Mouse (Mus musculus): Measurements from ENCODE around the gene Farp2. TPM values are rescaled to one million over a fixed set of nuclear protein-coding genes. Genes with fewer than 3 reads are reported as not detected.

Farp2 gene
- polyA plus RNA-seq, 1 experiment from 2014 or later = 5.2 TPM

DNA sequence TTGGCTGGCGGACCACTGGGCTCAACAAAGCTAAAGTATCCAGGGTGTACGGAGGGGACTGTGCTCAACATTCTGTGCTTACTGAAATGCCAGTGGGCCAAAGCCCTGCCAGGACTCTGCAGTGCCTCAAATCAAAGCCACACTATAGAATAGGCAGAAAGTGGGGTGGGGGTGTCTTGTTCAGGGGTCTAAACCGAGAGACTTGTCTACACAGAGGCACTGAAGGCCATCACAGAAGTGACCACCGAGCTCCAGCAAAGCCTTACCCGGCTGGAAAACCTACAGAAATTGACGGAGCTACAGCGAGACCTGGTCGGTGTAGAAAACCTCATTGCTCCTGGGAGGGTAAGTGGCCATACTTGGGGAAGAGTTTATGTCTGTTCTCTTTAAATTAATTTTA is 97.9 kb downstream of the Farp2 start:
- H3K4me3 ChIP-seq (replicated peaks; ENCODE audit: low read length) = no peak overlapping the region
- H3K9ac ChIP-seq = no peak overlapping the region
- no peaks in the 10 kb centered on the region for H3K9me3 ChIP-seq (ENCODE audit: control insufficient read depth, low read length)
- ATAC-seq (ENCODE audit: low FRiP score) (no peak), DNase-seq (ENCODE audit: low spot score) (no peak)
- H3K36me3 ChIP-seq (replicated peaks; ENCODE audit: control insufficient read depth, insufficient read depth) = no peaks in the 10 kb centered on the region
- no peak overlapping the region for H3K4me2 ChIP-seq (replicated peaks)
- no peaks in the 10 kb centered on the region for H3K27me3 ChIP-seq (ENCODE audit: control insufficient read depth, insufficient read depth, low read length)
- no peak overlapping the region for H3K27ac ChIP-seq
- 88% methylated on average over 8 of the region's 8 CpGs for WGBS
- H3K4me1 ChIP-seq (replicated peaks; ENCODE audit: control insufficient read depth, insufficient read depth, low read length) = no peaks in the 10 kb centered on the region

DNA sequence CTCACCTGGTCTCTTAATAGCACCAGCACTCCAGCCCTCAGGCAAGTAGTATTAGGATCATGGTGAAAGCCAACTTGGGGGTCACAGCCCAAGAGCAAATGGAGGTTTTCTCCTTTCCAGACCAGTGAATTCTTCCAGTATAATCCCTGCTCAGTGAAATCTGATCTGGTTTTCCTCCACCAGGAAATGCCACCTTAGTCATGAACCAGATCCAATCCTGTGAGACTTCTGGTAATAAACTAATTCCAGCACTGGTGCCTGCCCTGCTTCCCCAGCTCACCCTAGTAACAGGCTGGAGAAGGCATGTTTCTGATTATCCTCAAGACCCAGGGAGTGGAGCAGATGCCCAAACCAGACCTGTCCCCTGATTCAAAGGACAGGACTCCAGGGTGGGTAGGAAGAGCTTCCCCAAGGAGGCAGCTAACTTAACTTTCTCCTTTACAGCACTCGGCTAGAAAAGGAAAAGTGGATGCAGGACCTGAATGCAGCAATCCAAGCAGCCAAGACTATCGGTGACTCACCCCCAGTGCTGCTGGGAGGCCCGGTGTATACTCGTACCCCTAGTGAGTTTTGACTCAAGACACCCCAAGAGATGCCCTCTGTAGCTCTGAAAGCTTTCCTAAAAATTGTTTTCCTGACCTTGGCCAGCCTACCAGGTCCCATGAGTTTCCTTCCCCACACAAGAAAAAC is 106.3 kb downstream of the Farp2 start:
- no peaks in the 10 kb centered on the region for H3K4me1 ChIP-seq (replicated peaks; ENCODE audit: control insufficient read depth, insufficient read depth, low read length)
- H3K36me3 ChIP-seq (replicated peaks; ENCODE audit: control insufficient read depth, insufficient read depth) = peaks cover 31% of the 10 kb centered on the region
- no peak overlapping the region for H3K9ac ChIP-seq
- H3K27me3 ChIP-seq (ENCODE audit: control insufficient read depth, insufficient read depth, low read length) = no peaks in the 10 kb centered on the region
- WGBS = 85% methylated on average over 4 of the region's 4 CpGs
- no peak for DNase-seq (ENCODE audit: low spot score)
- ATAC-seq (ENCODE audit: low FRiP score) = no peak; the same call in 1 of the 2 replicates
- no peak overlapping the region for H3K4me3 ChIP-seq (replicated peaks; ENCODE audit: low read length)
- H3K4me2 ChIP-seq (replicated peaks) = no peak overlapping the region
- no peak overlapping the region for H3K27ac ChIP-seq
- no peaks in the 10 kb centered on the region for H3K9me3 ChIP-seq (ENCODE audit: control insufficient read depth, low read length)

DNA sequence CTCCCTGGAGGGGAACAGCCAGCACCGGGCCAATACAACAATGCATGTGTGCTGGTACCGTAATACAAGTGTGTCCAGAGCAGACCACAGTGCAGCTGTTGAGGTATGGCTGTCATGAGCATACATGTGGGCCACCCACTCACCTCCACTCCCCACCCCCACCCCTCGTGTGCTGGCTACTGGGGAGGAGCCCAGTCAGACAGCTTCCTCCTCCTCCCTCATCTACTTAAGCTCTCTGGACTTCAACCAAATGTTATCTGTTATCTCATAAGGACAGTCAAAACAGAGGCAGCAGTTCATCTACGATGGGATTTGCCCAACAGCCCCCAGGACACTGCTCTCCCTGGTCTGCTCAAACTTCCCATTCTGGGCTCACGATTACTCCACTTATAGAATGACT is 107.1 kb downstream of the Farp2 start:
- H3K36me3 ChIP-seq (replicated peaks; ENCODE audit: control insufficient read depth, insufficient read depth) = peaks cover 38% of the 10 kb centered on the region
- DNase-seq (ENCODE audit: low spot score) (no peak), ATAC-seq (ENCODE audit: low FRiP score) (no peak)
- no peaks in the 10 kb centered on the region for H3K4me1 ChIP-seq (replicated peaks; ENCODE audit: control insufficient read depth, insufficient read depth, low read length)
- H3K4me2 ChIP-seq (replicated peaks) = no peak overlapping the region
- no peak overlapping the region for H3K9ac ChIP-seq
- no peak overlapping the region for H3K4me3 ChIP-seq (replicated peaks; ENCODE audit: low read length)
- 88% methylated on average over 5 of the region's 5 CpGs for WGBS
- no peaks in the 10 kb centered on the region for H3K27me3 ChIP-seq (ENCODE audit: control insufficient read depth, insufficient read depth, low read length)
- no peaks in the 10 kb centered on the region for H3K9me3 ChIP-seq (ENCODE audit: control insufficient read depth, low read length)
- no peak overlapping the region for H3K27ac ChIP-seq

DNA sequence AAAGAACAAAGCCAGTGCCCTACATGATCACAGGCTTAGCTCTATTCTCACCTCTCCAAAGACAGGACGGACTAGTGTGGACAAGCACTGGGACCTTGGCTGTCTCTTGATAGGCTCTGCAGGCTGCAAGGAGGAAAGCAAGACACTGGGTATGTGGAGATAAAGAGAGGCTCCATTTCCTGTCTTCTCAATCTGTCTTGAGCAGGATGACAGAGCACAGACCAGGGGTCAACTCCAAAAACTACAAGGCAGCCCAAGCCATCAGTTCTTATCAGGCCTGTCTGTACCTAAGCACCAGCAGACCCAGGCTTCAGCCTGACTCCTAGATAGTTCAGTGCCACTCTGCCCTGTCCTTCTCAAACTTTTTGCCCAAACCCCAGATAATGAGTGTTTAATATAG is 112.6 kb downstream of the Farp2 start:
- Histone ChIP-seq H3K4me2 (replicated peaks) (no peak overlapping the region), H3K4me1 (replicated peaks; ENCODE audit: control insufficient read depth, insufficient read depth, low read length) (no peaks in the 10 kb centered on the region), H3K9ac (no peak overlapping the region), H3K9me3 (ENCODE audit: control insufficient read depth, low read length) (no peaks in the 10 kb centered on the region), H3K36me3 (replicated peaks; ENCODE audit: control insufficient read depth, insufficient read depth) (peaks cover 89% of the 10 kb centered on the region), H3K27ac (no peak overlapping the region), H3K4me3 (replicated peaks; ENCODE audit: low read length) (no peak overlapping the region), H3K27me3 (ENCODE audit: control insufficient read depth, insufficient read depth, low read length) (no peaks in the 10 kb centered on the region)
- ATAC-seq (ENCODE audit: low FRiP score) = no peak
- 96% methylated on average over 1 of the region's 1 CpGs for WGBS
- no peak for DNase-seq (ENCODE audit: low spot score)

DNA sequence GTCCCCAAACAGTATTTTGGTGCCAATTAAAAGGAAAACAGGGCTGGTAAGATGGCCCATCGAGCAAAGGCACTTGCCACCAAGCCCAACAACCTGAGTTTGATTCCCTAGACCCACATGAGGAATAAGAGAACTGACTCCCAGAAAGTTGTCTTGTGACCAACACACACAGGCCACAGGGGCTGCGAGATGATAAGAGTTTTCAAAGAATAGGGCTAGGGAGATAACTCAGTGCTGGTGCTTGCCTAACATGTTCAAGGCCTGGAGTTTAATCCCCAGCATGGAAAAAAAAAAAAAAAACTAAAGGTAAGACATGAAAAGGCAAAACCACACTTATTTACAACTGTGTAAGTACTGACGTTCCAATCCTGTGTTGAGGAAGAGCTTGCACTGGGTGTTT is 118.9 kb downstream of the Farp2 start:
- H3K9me3 ChIP-seq (ENCODE audit: control insufficient read depth, low read length) = no peaks in the 10 kb centered on the region
- no peak overlapping the region for H3K4me2 ChIP-seq (replicated peaks)
- DNase-seq (ENCODE audit: low spot score) (no peak), ATAC-seq (ENCODE audit: low FRiP score) (no peak)
- peaks cover 53% of the 10 kb centered on the region for H3K36me3 ChIP-seq (replicated peaks; ENCODE audit: control insufficient read depth, insufficient read depth)
- H3K4me1 ChIP-seq (replicated peaks; ENCODE audit: control insufficient read depth, insufficient read depth, low read length) = peaks cover 15% of the 10 kb centered on the region
- no peak overlapping the region for H3K4me3 ChIP-seq (replicated peaks; ENCODE audit: low read length)
- H3K27me3 ChIP-seq (ENCODE audit: control insufficient read depth, insufficient read depth, low read length) = no peaks in the 10 kb centered on the region
- no peak overlapping the region for H3K9ac ChIP-seq
- H3K27ac ChIP-seq = no peak overlapping the region
- WGBS = 98% methylated on average over 3 of the region's 3 CpGs

DNA sequence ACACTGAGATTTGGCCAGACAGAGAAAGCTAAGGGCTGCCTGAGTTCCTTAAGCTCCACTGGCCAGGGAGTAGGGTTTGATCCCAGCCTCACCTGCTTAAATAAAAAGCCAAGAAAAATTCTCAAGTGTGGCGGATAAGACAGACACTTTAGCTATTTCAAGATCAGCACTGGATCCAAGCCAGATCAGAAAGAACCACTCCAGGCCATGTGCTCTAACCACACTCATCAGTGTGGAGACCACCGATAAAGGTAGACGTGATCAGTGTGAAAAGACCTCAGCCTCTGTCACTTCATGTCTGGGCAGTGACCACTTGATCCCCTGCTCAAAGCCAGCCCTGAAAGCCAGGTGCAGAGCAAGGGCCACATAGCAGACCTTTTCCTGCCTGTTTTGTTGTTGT is 120.8 kb downstream of the Farp2 start:
- H3K36me3 ChIP-seq (replicated peaks; ENCODE audit: control insufficient read depth, insufficient read depth) = peaks cover 34% of the 10 kb centered on the region
- DNase-seq (ENCODE audit: low spot score) = no peak
- peaks cover 15% of the 10 kb centered on the region for H3K4me1 ChIP-seq (replicated peaks; ENCODE audit: control insufficient read depth, insufficient read depth, low read length)
- H3K9ac ChIP-seq = no peak overlapping the region
- H3K9me3 ChIP-seq (ENCODE audit: control insufficient read depth, low read length) = no peaks in the 10 kb centered on the region
- ATAC-seq (ENCODE audit: low FRiP score) = no peak
- no peak overlapping the region for H3K27ac ChIP-seq
- H3K4me2 ChIP-seq (replicated peaks) = no peak overlapping the region
- WGBS = 98% methylated on average over 3 of the region's 3 CpGs
- H3K4me3 ChIP-seq (replicated peaks; ENCODE audit: low read length) = no peak overlapping the region
- no peaks in the 10 kb centered on the region for H3K27me3 ChIP-seq (ENCODE audit: control insufficient read depth, insufficient read depth, low read length)

DNA sequence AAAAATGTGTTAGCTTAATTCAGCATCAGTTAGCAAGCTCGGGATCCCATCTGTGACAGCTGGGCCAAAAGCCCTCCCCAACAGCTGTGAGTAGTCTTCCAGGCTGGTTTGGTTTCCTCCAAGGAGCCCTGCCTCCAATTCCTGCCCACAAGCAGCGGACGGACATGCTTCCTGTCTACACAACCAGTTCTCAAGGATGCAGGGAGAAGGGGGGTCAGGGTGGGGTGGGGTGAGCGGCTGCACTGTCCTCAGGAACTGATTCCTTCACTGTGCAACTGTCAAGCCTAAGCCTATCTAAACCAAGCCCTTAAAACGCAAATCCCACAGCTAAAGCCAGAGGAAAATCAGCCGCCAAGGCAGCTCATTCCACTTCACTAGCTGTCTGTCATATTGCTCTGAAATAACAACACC is 122.6 kb downstream of the Farp2 start:
- no peak for DNase-seq (ENCODE audit: low spot score)
- Histone ChIP-seq H3K4me1 (replicated peaks; ENCODE audit: control insufficient read depth, insufficient read depth, low read length) (peaks cover 15% of the 10 kb centered on the region), H3K9me3 (ENCODE audit: control insufficient read depth, low read length) (no peaks in the 10 kb centered on the region), H3K27ac (peak overlapping the region; percentile 90), H3K4me2 (replicated peaks) (peak overlapping the region; percentile 86), H3K27me3 (ENCODE audit: control insufficient read depth, insufficient read depth, low read length) (no peaks in the 10 kb centered on the region), H3K36me3 (replicated peaks; ENCODE audit: control insufficient read depth, insufficient read depth) (peaks cover 17% of the 10 kb centered on the region; the same call in 1 of the 2 replicates), H3K4me3 (replicated peaks; ENCODE audit: low read length) (peak overlapping the region; percentile 99), H3K9ac (peak overlapping the region; percentile 96)
- ATAC-seq (ENCODE audit: low FRiP score) = no peak
- 4% methylated on average over 6 of the region's 6 CpGs for WGBS

DNA sequence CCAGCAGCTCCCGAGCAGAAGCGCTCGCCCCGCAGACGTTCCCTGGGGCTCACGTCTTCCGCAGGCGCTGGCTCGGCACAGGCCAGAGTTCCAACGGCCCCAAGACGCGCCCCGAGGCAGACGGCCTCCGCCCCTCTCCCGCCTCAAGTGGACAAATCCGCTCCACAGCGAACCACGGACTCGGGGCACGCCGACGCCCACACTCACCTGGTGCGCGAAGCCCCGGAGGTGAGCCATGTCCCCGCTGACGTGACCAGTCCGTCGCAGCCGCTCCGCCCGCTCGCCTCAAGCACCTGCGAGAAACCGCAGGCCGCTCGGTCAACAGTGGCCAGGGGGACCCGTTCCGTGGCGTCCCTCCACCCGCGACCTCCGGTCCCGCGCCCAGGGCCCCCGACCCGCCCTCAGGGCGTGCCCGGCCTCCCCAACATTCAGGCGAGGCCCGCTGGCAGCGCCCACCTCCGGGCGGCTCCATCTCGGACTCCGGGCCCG is 123.3 kb downstream of the Farp2 start:
- H3K4me2 ChIP-seq (replicated peaks) = peak overlapping the region; percentile 86
- ATAC-seq (ENCODE audit: low FRiP score) (no peak; the same call in 1 of the 2 replicates), DNase-seq (ENCODE audit: low spot score) (no peak)
- no peaks in the 10 kb centered on the region for H3K27me3 ChIP-seq (ENCODE audit: control insufficient read depth, insufficient read depth, low read length)
- H3K27ac ChIP-seq = peak overlapping the region; percentile 90
- peak overlapping the region; percentile 99 for H3K4me3 ChIP-seq (replicated peaks; ENCODE audit: low read length)
- WGBS = under 1% methylated on average over 53 of the region's 58 CpGs
- peaks cover 13% of the 10 kb centered on the region; the same call in 1 of the 2 replicates for H3K36me3 ChIP-seq (replicated peaks; ENCODE audit: control insufficient read depth, insufficient read depth)
- no peaks in the 10 kb centered on the region for H3K9me3 ChIP-seq (ENCODE audit: control insufficient read depth, low read length)
- peaks cover 15% of the 10 kb centered on the region for H3K4me1 ChIP-seq (replicated peaks; ENCODE audit: control insufficient read depth, insufficient read depth, low read length)
- H3K9ac ChIP-seq = peak overlapping the region; percentile 96

DNA sequence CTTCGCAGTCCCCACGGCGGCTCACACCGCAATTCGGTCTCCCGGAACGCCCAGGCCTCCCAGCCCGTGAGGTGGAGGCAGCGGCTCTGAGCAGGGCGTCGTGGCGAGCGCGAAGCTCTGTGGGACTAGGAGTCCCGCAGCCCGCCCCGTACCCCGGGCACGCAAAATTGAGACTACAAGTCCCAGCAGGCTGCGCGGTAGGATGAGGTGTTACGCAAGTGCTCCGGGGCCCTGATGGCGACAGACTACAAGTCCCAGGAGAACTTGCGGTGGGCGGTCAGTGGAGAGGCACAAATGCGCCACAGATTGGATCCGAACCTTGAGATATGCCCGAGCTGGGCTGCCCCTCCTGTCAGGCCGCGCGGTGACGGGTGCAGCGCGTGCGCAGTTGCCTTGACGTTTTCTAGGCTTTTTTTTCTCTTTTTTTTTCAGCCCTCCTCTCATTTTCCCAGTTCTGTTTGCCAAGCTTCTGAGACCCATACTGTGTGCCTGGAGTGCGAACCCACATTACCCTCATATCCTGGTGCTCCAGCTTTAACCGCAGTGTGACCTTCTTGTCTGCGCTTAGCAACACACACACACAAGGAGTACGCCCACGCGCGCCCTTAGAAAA is 123.8 kb downstream of the Farp2 start:
- peak; percentile 98 for DNase-seq (ENCODE audit: low spot score)
- H3K4me2 ChIP-seq (replicated peaks) = peak overlapping the region; percentile 86
- H3K27ac ChIP-seq = peak overlapping the region; percentile 90
- no peaks in the 10 kb centered on the region for H3K27me3 ChIP-seq (ENCODE audit: control insufficient read depth, insufficient read depth, low read length)
- peak; percentile 99 for ATAC-seq (ENCODE audit: low FRiP score)
- no peaks in the 10 kb centered on the region for H3K9me3 ChIP-seq (ENCODE audit: control insufficient read depth, low read length)
- H3K9ac ChIP-seq = peak overlapping the region; percentile 96
- H3K4me3 ChIP-seq (replicated peaks; ENCODE audit: low read length) = peak overlapping the region; percentile 99
- under 1% methylated on average over 44 of the region's 44 CpGs for WGBS
- H3K4me1 ChIP-seq (replicated peaks; ENCODE audit: control insufficient read depth, insufficient read depth, low read length) = peaks cover 15% of the 10 kb centered on the region
- H3K36me3 ChIP-seq (replicated peaks; ENCODE audit: control insufficient read depth, insufficient read depth) = peaks cover 12% of the 10 kb centered on the region; the same call in 1 of the 2 replicates
